Comparison of ENCODE assay signal across 11 mouse cellular contexts in genomic region chr2:116059661-116060060, GRCm38 (mm10). TPM values are rescaled to one million over a fixed set of nuclear protein-coding genes. Genes with fewer than 3 reads are reported as not detected.
DNase-seq lines count a peak whose midpoint lies in the region; ATAC-seq lines count a peak whose summit lies in the region.
"Had no signal": no experiment of that assay in that cellular context is flagged by ENCODE, and none has a peak within 500 bp of the region (broad histone marks: within the 10 kb centered on the region; RNA-seq: fewer than 3 reads in every experiment).

No protein-coding gene starts in this region.

- 68% methylated on average over 1 of the region's 1 CpGs for WGBS in heart, embryonic 15.5 days
- WGBS in hindbrain, embryonic 13.5 days: 8% methylated on average over 1 of the region's 1 CpGs
- WGBS in midbrain, embryonic 16.5 days: 38% methylated on average over 1 of the region's 1 CpGs

- no peak for DNase-seq in heart, adult 9 months (ENCODE audit: low spot score in 2 of 2)
- DNase-seq in adipocyte (ENCODE audit: low spot score): peak; percentile 44
- DNase-seq in natural killer cell, adult 2 months (ENCODE audit: low spot score in 2 of 2): no peak
- no peak for DNase-seq in gastrocnemius, postnatal 4 days (ENCODE audit: low spot score in 2 of 2)
- no peak for DNase-seq in frontal cortex, adult 2 months (ENCODE audit: extremely low spot score in 1 of 2, low spot score in 1 of 2)
- DNase-seq: adrenal gland, postnatal 36 days; thymus, postnatal 25 days had no signal

- no peaks in the 10 kb centered on the region for H3K27me3 ChIP-seq in heart, embryonic 15.5 days
- no peaks in the 10 kb centered on the region for H3K27me3 ChIP-seq in hindbrain, embryonic 13.5 days
- H3K27me3 ChIP-seq in midbrain, embryonic 16.5 days (ENCODE audit: control insufficient read depth, insufficient read depth, low read depth, low read length): peaks cover 5% of the 10 kb centered on the region; the same call in 1 of the 2 replicates

- no peaks in the 10 kb centered on the region for H3K9me3 ChIP-seq in heart, embryonic 15.5 days (replicated peaks)
- no peaks in the 10 kb centered on the region for H3K9me3 ChIP-seq in hindbrain, embryonic 13.5 days
- H3K9me3 ChIP-seq in midbrain, embryonic 16.5 days (replicated peaks; ENCODE audit: control insufficient read depth, low read length, poor library complexity, severe bottlenecking): no peaks in the 10 kb centered on the region

- H3K36me3 ChIP-seq in heart, embryonic 15.5 days: peaks cover 4% of the 10 kb centered on the region; the same call in 1 of the 2 replicates
- peaks cover 9% of the 10 kb centered on the region for H3K36me3 ChIP-seq in hindbrain, embryonic 13.5 days
- H3K36me3 ChIP-seq in midbrain, embryonic 16.5 days (ENCODE audit: control insufficient read depth, insufficient read depth, low read length): no peaks in the 10 kb centered on the region

- no peak for ATAC-seq in heart, embryonic 15.5 days (replicated peaks; ENCODE audit: insufficient number of reproducible peaks, insufficient read depth, low FRiP score, low read depth)
- ATAC-seq in hindbrain, embryonic 13.5 days (ENCODE audit: low FRiP score): no peak
- no peak for ATAC-seq in midbrain, embryonic 16.5 days
- ATAC-seq: CD4-positive, CD25-positive, alpha-beta regulatory T cell, adult 4 months had no signal

- peak overlapping the region; percentile 81 for H3K4me2 ChIP-seq in heart, embryonic 15.5 days
- peak overlapping the region; percentile 87 for H3K4me2 ChIP-seq in hindbrain, embryonic 13.5 days
- H3K4me2 ChIP-seq in midbrain, embryonic 16.5 days (ENCODE audit: low read length): peak overlapping the region; percentile 72

- H3K9ac ChIP-seq in heart, embryonic 15.5 days: no peak overlapping the region
- peak overlapping the region; percentile 100 for H3K9ac ChIP-seq in hindbrain, embryonic 13.5 days
- H3K9ac ChIP-seq in midbrain, embryonic 16.5 days (ENCODE audit: low read depth, low read length): no peak overlapping the region; the same call in 1 of the 2 replicates

- peaks cover 38% of the 10 kb centered on the region for H3K4me1 ChIP-seq in heart, embryonic 15.5 days (replicated peaks)
- peaks cover 59% of the 10 kb centered on the region for H3K4me1 ChIP-seq in hindbrain, embryonic 13.5 days (replicated peaks)
- peaks cover 7% of the 10 kb centered on the region; the same call in 1 of the 2 replicates for H3K4me1 ChIP-seq in midbrain, embryonic 16.5 days (ENCODE audit: control insufficient read depth, insufficient read depth, low read length)

- peak overlapping the region; percentile 89; the same call in 1 of the 2 replicates for H3K4me3 ChIP-seq in heart, embryonic 15.5 days
- H3K4me3 ChIP-seq in hindbrain, embryonic 13.5 days: peak overlapping the region; percentile 83
- H3K4me3 ChIP-seq in midbrain, embryonic 16.5 days (ENCODE audit: low read depth, low read length): peak overlapping the region; percentile 43

- H3K27ac ChIP-seq in heart, embryonic 15.5 days: no peak overlapping the region
- peak overlapping the region; percentile 99 for H3K27ac ChIP-seq in hindbrain, embryonic 13.5 days
- H3K27ac ChIP-seq in midbrain, embryonic 16.5 days (ENCODE audit: low read length): peak overlapping the region; percentile 84; the same call in 1 of the 2 replicates

RNA-seq across cellular contexts. Expression of gene Meis2, which starts 6.0 kb away (rescaled TPM):
- 24.0 and 25.7 TPM in 2 replicates for polyA plus RNA-seq in heart, embryonic 15.5 days (2015; fragmentation: Nextera tagmentation; extraction: Ambion mirVana)
- polyA plus RNA-seq in hindbrain, embryonic 13.5 days (2015; fragmentation: Nextera tagmentation; extraction: Ambion mirVana): 139 and 175 TPM in 2 replicates
- 62.5 and 70.2 TPM in 2 replicates for polyA plus RNA-seq in midbrain, embryonic 16.5 days (2015; fragmentation: Nextera tagmentation; extraction: Ambion mirVana)
- total RNA-seq in gastrocnemius, postnatal 4 days (2021): 1 to 10 TPM; 5.1 to 6.7 TPM
- polyA plus RNA-seq in frontal cortex, adult 2 months (2012; rRNA removed): 372 and 452 TPM in 2 replicates
- polyA plus RNA-seq: CD4-positive, CD25-positive, alpha-beta regulatory T cell, adult 4 months had no signal
